Mouse (Mus musculus): ENCODE results near the gene Zfp775.

DNA sequence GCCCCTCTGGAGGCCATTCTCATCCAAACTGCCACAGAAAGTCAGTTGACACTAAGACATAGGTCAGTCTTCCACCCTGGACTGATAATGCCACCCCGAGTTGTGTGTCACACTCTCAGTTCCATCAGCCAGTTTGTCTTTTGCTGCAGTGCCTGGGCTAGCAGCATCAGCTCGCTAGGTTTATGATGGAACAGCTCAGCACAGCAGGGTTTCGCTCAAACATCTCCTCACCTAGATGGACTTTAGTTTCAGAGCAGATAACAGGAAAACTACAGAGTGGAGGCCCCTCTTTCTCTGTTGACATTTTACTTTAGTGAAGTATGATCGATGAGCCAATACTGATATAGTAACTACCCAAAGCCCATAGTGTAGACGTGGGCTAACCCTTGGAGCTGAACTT, 12.9 kb downstream of the Zfp775 start:
- no peak for TF ChIP-seq TAL1 (IDR thresholded peaks at IDR 0.05; ENCODE audit: low read length)
- TF ChIP-seq GATA1 (IDR thresholded peaks at IDR 0.05; ENCODE audit: low read length): no peak
